Mouse (Mus musculus) megakaryocyte, embryonic 14.5 days (primary cell): ENCODE measurements around the gene Prex1.

Source experiments
- FLI1 ChIP-seq: IDR thresholded peaks from 2 replicates; pipeline ENCODE4 v1.6.1; 2012; ENCODE audit warnings: low read length, inconsistent platforms, mixed read lengths
- GATA1 ChIP-seq: IDR thresholded peaks from 3 replicates; pipeline ENCODE4 v1.6.1; 2012; ENCODE audit warnings: mixed read lengths, low read length, inconsistent platforms, borderline replicate concordance

- TF ChIP-seq GATA1 (peak; percentile 76; the same call in 1 of the 3 replicates), FLI1 (peak; percentile 67; the same call in 1 of the 2 replicates)
Observed at GRCm38 (mm10) chr2:166620529-166621466, 92.8 kb downstream of the Prex1 start.
